Mouse (Mus musculus) limb, embryonic 11.5 days (tissue): ENCODE measurements around the gene Sugp1. TPM values are rescaled to one million over a fixed set of nuclear protein-coding genes. Genes with fewer than 3 reads are reported as not detected.

Source experiments
- ATAC-seq: fragments of 200-750 bp; cut with Nextera tagmentation; 2 replicates; pipeline ENCODE4 v1.8.0; 2017; ENCODE audit warnings: low read depth; ENCODE audit not compliant: insufficient number of reproducible peaks, low FRiP score, low TSS enrichment
- DNase-seq: peaks from one replicate; pipeline ENCODE4 v3.0.0-alpha.2; 2015; ENCODE audit warnings: low spot score
- H3K27ac ChIP-seq: fragments of 300-500 bp; sonication (generic); replicated peaks from 2 replicates; pipeline ENCODE4 v1.5.1; 2014; ENCODE audit warnings: low read depth, mild to moderate bottlenecking, low read length
- H3K27me3 ChIP-seq: fragments of 300-500 bp; sonication (generic); 2 replicates; pipeline ENCODE4 v1.6.1; 2014; ENCODE audit warnings: mild to moderate bottlenecking, low read length, mixed read lengths; ENCODE audit not compliant: control insufficient read depth, insufficient read depth
- H3K36me3 ChIP-seq: fragments of 300-500 bp; sonication (generic); 2 replicates; pipeline ENCODE4 v1.6.1; 2014; ENCODE audit warnings: mild to moderate bottlenecking, low read length, moderate library complexity, mixed read lengths; ENCODE audit not compliant: control insufficient read depth, insufficient read depth
- H3K4me1 ChIP-seq: fragments of 300-500 bp; sonication (generic); 2 replicates; pipeline ENCODE4 v1.6.1; 2014; ENCODE audit warnings: low read length, mixed read lengths; ENCODE audit not compliant: control insufficient read depth, insufficient read depth
- H3K4me2 ChIP-seq: fragments of 300-500 bp; sonication (generic); 2 replicates; pipeline ENCODE4 v1.6.1; 2014; ENCODE audit warnings: low read depth, mild to moderate bottlenecking, moderate library complexity; ENCODE audit not compliant: severe bottlenecking
- H3K4me3 ChIP-seq: fragments of 300-500 bp; sonication (generic); 2 replicates; pipeline ENCODE4 v1.5.1; 2014; ENCODE audit warnings: low read depth, low read length
- H3K9ac ChIP-seq: fragments of 300-500 bp; sonication (generic); 2 replicates; pipeline ENCODE4 v1.6.1; 2014; ENCODE audit warnings: mild to moderate bottlenecking, low read length
- H3K9me3 ChIP-seq: fragments of 300-500 bp; sonication (generic); 2 replicates; pipeline ENCODE4 v1.6.1; 2016; ENCODE audit warnings: low read length; ENCODE audit not compliant: control insufficient read depth
- WGBS: fragments of 180-500 bp; shearing (Covaris S2); extraction: QIAGEN DNeasy Blood & Tissue Kit; methylation state at CpG from one replicate; pipeline ENCODE4 v1.1.7; 2014; 5-methylcytosine and 5-hydroxymethylcytosine counted together
- polyA plus RNA-seq: library from polyadenylated mRNA; unstranded; fragments of >200 nt; fragmentation: Nextera tagmentation; extraction: Ambion mirVana; gene quantifications from 2 replicates; pipeline ENCODE4 v1.2.1, GENCODE M21; 2014

Sugp1 gene
- polyA plus RNA-seq, 1 experiment from 2014 or later: 39.1 TPM

DNA sequence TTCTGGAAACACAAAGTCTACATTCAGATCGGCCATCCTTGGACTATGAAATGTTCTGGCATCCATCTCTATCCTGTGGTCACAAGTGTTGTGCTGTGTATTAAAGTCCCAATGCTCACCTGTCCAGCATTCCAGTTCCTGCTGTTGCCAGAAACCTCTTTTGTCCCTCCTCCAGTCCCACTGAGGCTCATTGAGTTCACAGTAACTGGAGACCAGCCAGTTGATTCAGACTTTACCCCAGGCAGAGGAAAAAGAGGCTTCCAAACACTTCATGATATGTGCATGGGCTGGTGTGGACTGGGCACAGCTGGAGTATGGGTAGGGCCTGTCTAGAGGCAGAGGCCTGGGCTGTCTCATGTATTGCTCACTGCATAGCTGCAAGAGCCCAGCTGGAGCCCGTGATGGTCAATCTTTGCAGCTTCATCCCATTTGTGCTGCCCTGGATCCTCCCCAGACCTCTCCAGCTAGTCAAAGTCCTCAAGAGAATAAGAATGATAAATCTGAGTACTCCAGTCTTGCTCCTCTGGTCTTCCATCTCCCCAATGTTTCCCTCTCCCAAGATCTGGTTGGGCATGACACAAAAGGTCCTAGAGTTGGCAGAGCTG is 29.3 kb downstream of the Sugp1 start:
- peaks cover 12% of the 10 kb centered on the region; the same call in 1 of the 2 replicates for H3K36me3 ChIP-seq
- H3K9ac ChIP-seq: no peak overlapping the region
- H3K27me3 ChIP-seq: no peaks in the 10 kb centered on the region
- no peak overlapping the region for H3K27ac ChIP-seq
- DNase-seq (no peak), ATAC-seq (no peak)
- no peaks in the 10 kb centered on the region for H3K4me1 ChIP-seq
- H3K4me2 ChIP-seq: no peak overlapping the region
- H3K9me3 ChIP-seq: no peaks in the 10 kb centered on the region
- no peak overlapping the region for H3K4me3 ChIP-seq
- 66% methylated on average over 2 of the region's 2 CpGs for WGBS

DNA sequence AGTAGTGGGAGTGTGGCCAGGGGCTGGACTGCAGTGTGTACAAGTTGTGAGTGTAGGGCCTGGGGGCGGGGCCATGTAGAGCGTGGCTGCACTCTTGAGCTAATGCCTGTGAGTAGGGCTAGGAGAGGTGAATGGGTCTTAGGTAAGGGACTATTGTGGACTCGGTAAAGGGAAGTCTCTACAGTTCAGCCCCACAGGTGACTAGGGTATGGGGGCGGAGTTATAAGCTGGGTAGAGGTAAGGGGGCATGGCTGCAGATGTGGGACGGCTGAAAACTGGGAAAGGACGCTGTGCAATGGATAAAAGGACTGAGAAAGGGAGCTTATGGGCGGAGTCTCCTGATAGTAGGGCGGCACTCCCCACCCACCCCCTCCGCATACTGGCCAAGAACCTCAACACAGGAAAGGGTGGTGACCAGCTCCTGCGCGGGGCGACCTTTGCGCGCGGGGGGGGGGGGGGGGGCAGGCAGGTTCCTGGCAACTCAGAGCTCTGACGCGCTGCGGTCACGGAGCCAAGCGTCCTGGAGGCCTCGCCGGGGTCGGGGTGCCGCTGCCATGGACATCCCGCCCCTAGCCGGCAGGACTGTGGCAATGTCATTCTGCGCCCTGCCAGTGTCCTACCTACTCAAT is 29.9 kb downstream of the Sugp1 start, which contains the start of gene Tm6sf2:
Gene Tm6sf2 (plus strand): TSS at position 484 of the 629 bp plus-strand sequence.
- H3K4me3 ChIP-seq: 0 out of 2 replicates have a peak within 1 kb of the TSS, but pooled peaks have one; percentile 19
- H3K4me2 ChIP-seq: peak within 1 kb of the TSS; percentile 37
- 11% methylated on average over 26 of the region's 27 CpGs for WGBS
- DNase-seq (no peak), ATAC-seq (peak; percentile 60)
- no peak within 1 kb of the TSS for H3K27ac ChIP-seq
- H3K4me1 ChIP-seq: no peaks in the 10 kb centered on the region
- H3K27me3 ChIP-seq: no peaks in the 10 kb centered on the region
- H3K9ac ChIP-seq: no peak within 1 kb of the TSS
- no peaks in the 10 kb centered on the region for H3K9me3 ChIP-seq
- H3K36me3 ChIP-seq: peaks cover 12% of the 10 kb centered on the region; the same call in 1 of the 2 replicates

DNA sequence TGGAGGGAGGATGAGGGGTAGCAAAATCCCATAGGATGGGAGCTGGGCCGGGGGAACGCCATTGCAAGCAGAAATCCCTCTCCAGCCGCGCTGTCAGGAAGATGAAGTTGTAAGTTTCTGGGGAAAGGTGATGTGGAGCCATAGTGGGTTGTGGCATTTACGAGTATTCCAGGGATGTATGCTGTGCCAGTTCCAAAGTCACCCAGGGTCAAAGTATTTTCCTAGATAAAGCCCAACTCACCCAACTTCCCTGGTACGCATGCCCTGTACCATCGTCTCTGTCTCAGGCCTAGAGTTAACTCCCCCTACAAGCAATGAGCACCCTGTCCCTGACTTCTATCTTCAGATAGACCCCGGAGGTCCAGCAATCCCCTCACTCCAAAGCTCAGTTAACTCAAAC is 30.5 kb downstream of the Sugp1 start:
- Histone ChIP-seq H3K27ac (no peak overlapping the region), H3K36me3 (peaks cover 12% of the 10 kb centered on the region; the same call in 1 of the 2 replicates), H3K4me1 (no peaks in the 10 kb centered on the region), H3K27me3 (no peaks in the 10 kb centered on the region), H3K9me3 (no peaks in the 10 kb centered on the region), H3K4me3 (no peak overlapping the region), H3K4me2 (peak overlapping the region; percentile 37; the same call in 1 of the 2 replicates), H3K9ac (no peak overlapping the region)
- WGBS: 54% methylated on average over 8 of the region's 8 CpGs
- ATAC-seq (no peak), DNase-seq (no peak)

DNA sequence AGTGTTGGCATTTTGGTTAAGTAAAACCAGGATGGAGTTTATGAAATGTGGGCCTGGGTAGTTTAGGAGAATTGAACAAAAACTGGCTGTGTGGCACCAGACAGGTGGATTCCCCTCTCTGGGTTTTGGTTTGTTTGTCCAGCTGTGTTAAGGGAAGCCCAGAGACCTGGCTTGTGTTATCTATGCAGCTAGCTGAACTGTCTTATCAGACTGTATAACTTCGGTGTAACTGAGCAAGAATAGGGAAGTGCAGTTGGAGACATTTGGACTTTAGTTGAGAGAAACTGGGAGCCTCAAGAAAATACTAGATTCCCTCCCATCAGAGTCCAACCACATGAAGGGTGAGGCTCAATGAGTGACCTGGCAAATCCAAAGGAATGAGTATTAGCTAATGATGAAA is 31.1 kb downstream of the Sugp1 start:
- 84% methylated on average over 1 of the region's 1 CpGs for WGBS
- no peak overlapping the region for H3K27ac ChIP-seq
- peaks cover 9% of the 10 kb centered on the region; the same call in 1 of the 2 replicates for H3K36me3 ChIP-seq
- no peaks in the 10 kb centered on the region for H3K27me3 ChIP-seq
- H3K4me3 ChIP-seq: no peak overlapping the region
- no peaks in the 10 kb centered on the region for H3K9me3 ChIP-seq
- no peak overlapping the region for H3K9ac ChIP-seq
- no peak for ATAC-seq
- no peak for DNase-seq
- no peak overlapping the region for H3K4me2 ChIP-seq
- no peaks in the 10 kb centered on the region for H3K4me1 ChIP-seq

DNA sequence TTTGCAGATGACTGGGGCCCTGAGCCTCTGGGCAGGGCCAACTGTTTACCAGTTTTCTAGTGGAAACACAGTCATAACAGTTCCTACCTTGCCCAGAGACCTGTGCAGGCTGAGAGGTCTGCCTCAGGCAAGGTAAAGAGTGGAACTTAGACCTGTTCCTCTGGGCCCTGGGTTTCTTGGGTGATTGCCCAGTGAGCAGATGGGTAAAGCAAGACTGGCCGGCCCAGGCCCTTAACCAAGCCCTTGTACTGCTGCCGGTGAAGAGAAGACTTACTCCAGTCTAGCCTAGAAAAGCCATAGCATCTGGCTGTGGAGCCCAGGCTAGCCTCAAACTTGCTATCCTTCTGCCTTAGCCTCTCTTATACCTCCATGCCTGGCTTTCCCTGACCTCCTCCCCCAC is 39.4 kb downstream of the Sugp1 start:
- Histone ChIP-seq H3K27ac (no peak overlapping the region), H3K4me3 (no peak overlapping the region), H3K9me3 (no peaks in the 10 kb centered on the region), H3K4me1 (peaks cover 12% of the 10 kb centered on the region), H3K9ac (no peak overlapping the region), H3K4me2 (no peak overlapping the region), H3K27me3 (peaks cover 47% of the 10 kb centered on the region), H3K36me3 (no peaks in the 10 kb centered on the region)
- no peak for DNase-seq
- 97% methylated on average over 2 of the region's 2 CpGs for WGBS
- ATAC-seq: no peak

DNA sequence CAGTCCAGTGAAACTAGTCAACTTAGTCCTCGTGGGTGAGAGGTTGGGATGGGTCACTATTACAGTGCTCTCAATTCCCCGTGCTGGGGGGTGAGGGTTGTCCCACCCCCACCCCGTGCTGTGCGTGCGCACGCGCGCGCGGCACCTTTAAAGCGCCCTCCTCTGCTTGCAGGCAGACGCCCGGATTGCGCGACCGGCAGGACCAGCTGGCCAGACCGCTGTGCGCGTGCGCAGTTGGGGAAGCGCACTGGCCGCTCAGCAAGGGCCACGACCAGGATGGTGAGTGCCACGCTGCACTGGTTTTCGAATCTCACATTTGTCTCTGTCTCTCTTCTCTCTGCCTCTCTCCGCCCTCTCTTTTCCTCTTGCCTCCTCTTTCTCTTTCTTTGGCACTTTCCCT is 40.7 kb downstream of the Sugp1 start, which contains the start of gene Hapln4:
Gene Hapln4 (plus strand): TSS at position 173 of the 400 bp plus-strand sequence.
- Histone ChIP-seq H3K4me3 (peak within 1 kb of the TSS; percentile 34), H3K9me3 (no peaks in the 10 kb centered on the region), H3K27ac (no peak within 1 kb of the TSS), H3K9ac (peak within 1 kb of the TSS; percentile 7; the same call in 1 of the 2 replicates), H3K27me3 (peaks cover 60% of the 10 kb centered on the region), H3K4me2 (peak within 1 kb of the TSS; percentile 58), H3K36me3 (no peaks in the 10 kb centered on the region), H3K4me1 (peaks cover 15% of the 10 kb centered on the region)
- DNase-seq: peak; percentile 72
- under 1% methylated on average over 26 of the region's 26 CpGs for WGBS
- no peak for ATAC-seq

DNA sequence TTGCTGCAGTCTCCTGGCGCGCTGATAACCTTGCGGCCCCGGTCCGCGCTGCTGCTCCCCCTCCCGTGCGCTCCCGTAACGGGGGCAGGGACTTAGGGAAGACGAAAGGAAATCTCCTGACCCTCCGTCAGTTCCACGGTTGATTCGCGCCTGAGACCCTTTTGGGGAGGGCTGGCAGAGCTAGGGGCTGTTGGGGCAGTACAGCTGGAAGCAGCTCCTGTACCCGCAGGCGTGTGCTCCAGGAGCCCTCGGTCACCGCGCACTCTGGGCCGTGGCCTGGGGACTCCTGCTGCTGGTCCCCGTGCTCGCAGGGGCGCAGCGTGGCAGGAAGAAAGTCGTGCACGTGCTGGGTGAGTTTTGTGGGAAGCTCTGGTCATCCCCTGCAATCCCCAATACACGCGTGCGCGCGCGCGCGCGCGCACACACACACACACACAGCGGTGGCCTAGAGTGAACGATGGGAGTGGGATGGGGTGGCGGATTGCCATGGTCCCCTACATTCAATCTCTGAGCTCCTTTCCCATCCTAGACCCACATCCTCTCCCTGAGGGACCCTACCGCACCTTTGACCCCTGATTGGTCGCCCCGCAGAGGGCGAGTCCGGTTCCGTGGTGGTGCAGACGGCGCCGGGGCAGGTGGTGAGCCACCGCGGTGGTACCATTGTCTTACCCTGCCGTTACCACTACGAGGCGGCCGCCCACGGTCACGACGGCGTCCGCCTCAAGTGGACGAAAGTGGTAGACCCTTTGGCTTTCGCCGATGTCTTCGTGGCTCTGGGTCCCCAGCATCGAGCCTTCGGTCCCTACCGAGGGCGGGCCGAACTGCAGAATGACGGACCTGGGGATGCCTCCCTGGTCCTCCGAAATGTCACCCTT is 41.8 kb downstream of the Sugp1 start:
- peaks cover 15% of the 10 kb centered on the region for H3K4me1 ChIP-seq
- no peaks in the 10 kb centered on the region for H3K36me3 ChIP-seq
- H3K4me2 ChIP-seq: peak overlapping the region; percentile 58
- H3K27me3 ChIP-seq: peaks cover 71% of the 10 kb centered on the region
- DNase-seq: peak; percentile 54
- peak overlapping the region; percentile 34 for H3K4me3 ChIP-seq
- no peak overlapping the region for H3K27ac ChIP-seq
- 1% methylated on average over 71 of the region's 71 CpGs for WGBS
- no peaks in the 10 kb centered on the region for H3K9me3 ChIP-seq
- ATAC-seq: no peak
- peak overlapping the region; percentile 7; the same call in 1 of the 2 replicates for H3K9ac ChIP-seq

DNA sequence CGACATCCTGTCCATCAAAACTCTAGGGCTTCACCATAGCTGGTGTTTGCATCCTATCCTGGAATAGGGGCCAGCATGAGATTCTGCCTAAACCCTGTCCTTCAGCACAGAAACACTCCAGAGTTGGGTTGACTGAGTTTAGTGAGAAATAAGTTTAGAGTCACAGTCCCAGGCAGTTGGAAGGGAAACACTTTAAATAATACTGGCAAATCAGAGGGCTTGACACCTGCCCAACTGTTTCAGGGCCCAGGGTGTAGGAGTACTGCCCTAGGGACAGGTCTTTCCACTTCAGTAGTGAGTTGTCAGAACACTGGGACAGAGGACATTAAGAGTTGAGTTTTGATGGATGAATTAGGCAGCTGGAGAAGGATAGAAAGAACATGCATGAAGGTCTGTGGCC is 43.5 kb downstream of the Sugp1 start:
- peaks cover 81% of the 10 kb centered on the region for H3K27me3 ChIP-seq
- WGBS: 61% methylated on average over 1 of the region's 1 CpGs
- no peak for ATAC-seq

More for the DNA sequence above, 43.5 kb downstream of the Sugp1 start:
- Histone ChIP-seq H3K4me1 (peaks cover 15% of the 10 kb centered on the region), H3K9ac (no peak overlapping the region), H3K4me3 (no peak overlapping the region), H3K36me3 (no peaks in the 10 kb centered on the region), H3K27ac (no peak overlapping the region), H3K4me2 (no peak overlapping the region), H3K9me3 (no peaks in the 10 kb centered on the region)
- DNase-seq: no peak
